Mouse (Mus musculus) C2C12 (cell line): ENCODE data around the gene Ehmt2.
"Not testable (repeated sequence)": the region's sequence is repeated elsewhere in the genome, so short reads cannot be mapped to it uniquely, and the experiment has no call there.

Source experiments
- CEBPB ChIP-seq: IDR thresholded peaks from one replicate; pipeline ENCODE4 v1.6.1; 2011; ENCODE audit warnings: low read depth, mild to moderate bottlenecking, control low read depth, moderate library complexity
- CTCF ChIP-seq: IDR thresholded peaks from one replicate; pipeline ENCODE4 v1.5.1; 2011; ENCODE audit not compliant: control insufficient read depth, insufficient read depth, insufficient read length
- FOSL1 ChIP-seq: IDR thresholded peaks from one replicate; pipeline ENCODE4 v1.8.0; 2011; ENCODE audit warnings: mild to moderate bottlenecking, low read length; ENCODE audit not compliant: poor library complexity, insufficient read depth, severe bottlenecking
- MAX ChIP-seq: IDR thresholded peaks from one replicate; pipeline ENCODE4 v1.6.1; 2011; ENCODE audit warnings: mild to moderate bottlenecking, control low read depth
- USF1 ChIP-seq: IDR thresholded peaks from one replicate; pipeline ENCODE4 v1.6.1; 2011; ENCODE audit warnings: low read depth, mild to moderate bottlenecking, control low read depth, moderate library complexity

- TF ChIP-seq CTCF, MAX, FOSL1, USF1, CEBPB: not testable (repeated sequence)
Observed at GRCm38 (mm10) chr17:34957966-34958365, 59.7 kb downstream of the Ehmt2 start.
